Mouse (Mus musculus) embryonic facial prominence, embryonic 15.5 days (tissue): ENCODE data around the gene Kansl2. TPM values are rescaled to one million over a fixed set of nuclear protein-coding genes. Genes with fewer than 3 reads are reported as not detected.

Experiments
- ATAC-seq: fragments of 200-750 bp; cut with Nextera tagmentation; 2 replicates; pipeline ENCODE4 v1.8.0; 2017; ENCODE audit warnings: low read depth, moderate TSS enrichment; ENCODE audit not compliant: insufficient number of reproducible peaks, low FRiP score, low TSS enrichment
- H3K27ac ChIP-seq: fragments of 300-500 bp; sonication (generic); replicated peaks from 2 replicates; pipeline ENCODE4 v1.5.1; 2015; ENCODE audit warnings: mild to moderate bottlenecking, inconsistent platforms
- H3K27me3 ChIP-seq: fragments of 300-500 bp; sonication (generic); 2 replicates; pipeline ENCODE4 v1.6.1; 2015; ENCODE audit warnings: inconsistent platforms
- H3K36me3 ChIP-seq: fragments of 300-500 bp; sonication (generic); 2 replicates; pipeline ENCODE4 v1.6.1; 2015; ENCODE audit warnings: mild to moderate bottlenecking, inconsistent platforms
- H3K4me1 ChIP-seq: fragments of 300-500 bp; sonication (generic); 2 replicates; pipeline ENCODE4 v1.6.1; 2015; ENCODE audit warnings: inconsistent platforms
- H3K4me2 ChIP-seq: fragments of 300-500 bp; sonication (generic); replicated peaks from 2 replicates; pipeline ENCODE4 v1.6.1; 2015; ENCODE audit warnings: mild to moderate bottlenecking, inconsistent platforms
- H3K4me3 ChIP-seq: fragments of 300-500 bp; sonication (generic); replicated peaks from 2 replicates; pipeline ENCODE4 v1.5.1; 2015; ENCODE audit warnings: mild to moderate bottlenecking, inconsistent platforms
- H3K9ac ChIP-seq: fragments of 300-500 bp; sonication (generic); 2 replicates; pipeline ENCODE4 v1.6.1; 2015; ENCODE audit warnings: inconsistent platforms
- H3K9me3 ChIP-seq: fragments of 300-500 bp; sonication (generic); replicated peaks from 2 replicates; pipeline ENCODE4 v1.6.1; 2016; ENCODE audit warnings: inconsistent platforms
- WGBS: fragments of 180-500 bp; shearing (Covaris S2); methylation state at CpG from one replicate; pipeline ENCODE4 v1.1.7; 2015; 5-methylcytosine and 5-hydroxymethylcytosine counted together
- polyA plus RNA-seq: library from polyadenylated mRNA; unstranded; fragments of >200 nt; fragmentation: Nextera tagmentation; extraction: Ambion mirVana; gene quantifications from 2 replicates; pipeline ENCODE4 v1.2.1, GENCODE M21; 2015

The Kansl2 gene
- polyA plus RNA-seq, 1 experiment from 2014 or later: 101 TPM

DNA sequence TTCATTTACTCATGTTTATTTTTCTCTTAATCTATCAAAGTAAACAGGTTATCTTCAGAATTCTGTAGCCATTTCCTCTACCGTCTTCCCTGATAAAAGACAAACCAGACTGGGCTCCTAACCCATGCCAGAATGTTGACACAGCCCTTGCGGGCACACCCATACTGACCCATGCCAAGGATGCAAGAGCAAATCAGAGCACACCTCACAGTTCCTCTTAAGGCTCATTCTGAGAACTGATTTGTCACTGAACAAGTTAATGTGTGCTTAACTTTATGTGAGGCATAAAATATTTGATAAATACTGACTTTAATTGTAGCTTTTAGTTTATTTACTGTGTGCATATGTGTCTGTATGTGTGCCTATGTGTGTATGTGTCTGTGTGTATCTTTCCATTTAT is 42.7 kb downstream of the Kansl2 start:
- Histone ChIP-seq H3K4me1 (no peaks in the 10 kb centered on the region), H3K27ac (no peak overlapping the region), H3K9ac (no peak overlapping the region), H3K9me3 (no peaks in the 10 kb centered on the region), H3K4me3 (no peak overlapping the region), H3K27me3 (no peaks in the 10 kb centered on the region), H3K4me2 (no peak overlapping the region), H3K36me3 (no peaks in the 10 kb centered on the region)
- 81% methylated on average over 2 of the region's 2 CpGs for WGBS
- no peak for ATAC-seq

DNA sequence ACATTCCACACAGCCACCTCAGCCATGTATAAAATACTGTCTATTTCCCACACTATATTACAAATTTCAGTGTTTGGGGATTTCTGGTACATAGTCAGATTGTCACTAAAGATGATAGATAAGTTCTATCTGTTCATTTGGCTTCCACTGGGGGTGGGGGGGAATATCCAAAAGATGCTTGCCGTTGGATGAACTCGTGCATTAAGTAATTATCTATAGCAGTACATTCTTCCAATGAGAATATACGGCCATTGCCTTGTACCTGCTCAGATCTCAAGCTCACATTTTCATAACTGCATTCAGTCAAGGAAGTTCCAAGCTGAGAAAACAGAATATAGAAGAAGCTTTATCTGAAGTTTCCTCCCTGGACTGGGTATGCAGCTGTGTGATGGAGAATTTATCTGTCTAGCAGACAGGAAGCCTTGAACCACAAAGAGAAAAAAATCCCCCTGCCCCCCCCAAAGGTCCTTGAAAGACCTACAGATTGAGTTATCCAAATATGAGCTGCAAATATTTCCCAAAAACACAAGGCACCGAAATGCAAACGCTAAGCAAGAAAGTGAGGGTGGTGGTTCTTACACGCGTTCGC is 47.5 kb downstream of the Kansl2 start:
- Histone ChIP-seq H3K27ac (no peak overlapping the region), H3K4me2 (no peak overlapping the region), H3K4me1 (no peaks in the 10 kb centered on the region), H3K27me3 (no peaks in the 10 kb centered on the region), H3K4me3 (no peak overlapping the region), H3K36me3 (no peaks in the 10 kb centered on the region), H3K9me3 (no peaks in the 10 kb centered on the region), H3K9ac (no peak overlapping the region)
- no peak for ATAC-seq
- WGBS: 93% methylated on average over 8 of the region's 8 CpGs

DNA sequence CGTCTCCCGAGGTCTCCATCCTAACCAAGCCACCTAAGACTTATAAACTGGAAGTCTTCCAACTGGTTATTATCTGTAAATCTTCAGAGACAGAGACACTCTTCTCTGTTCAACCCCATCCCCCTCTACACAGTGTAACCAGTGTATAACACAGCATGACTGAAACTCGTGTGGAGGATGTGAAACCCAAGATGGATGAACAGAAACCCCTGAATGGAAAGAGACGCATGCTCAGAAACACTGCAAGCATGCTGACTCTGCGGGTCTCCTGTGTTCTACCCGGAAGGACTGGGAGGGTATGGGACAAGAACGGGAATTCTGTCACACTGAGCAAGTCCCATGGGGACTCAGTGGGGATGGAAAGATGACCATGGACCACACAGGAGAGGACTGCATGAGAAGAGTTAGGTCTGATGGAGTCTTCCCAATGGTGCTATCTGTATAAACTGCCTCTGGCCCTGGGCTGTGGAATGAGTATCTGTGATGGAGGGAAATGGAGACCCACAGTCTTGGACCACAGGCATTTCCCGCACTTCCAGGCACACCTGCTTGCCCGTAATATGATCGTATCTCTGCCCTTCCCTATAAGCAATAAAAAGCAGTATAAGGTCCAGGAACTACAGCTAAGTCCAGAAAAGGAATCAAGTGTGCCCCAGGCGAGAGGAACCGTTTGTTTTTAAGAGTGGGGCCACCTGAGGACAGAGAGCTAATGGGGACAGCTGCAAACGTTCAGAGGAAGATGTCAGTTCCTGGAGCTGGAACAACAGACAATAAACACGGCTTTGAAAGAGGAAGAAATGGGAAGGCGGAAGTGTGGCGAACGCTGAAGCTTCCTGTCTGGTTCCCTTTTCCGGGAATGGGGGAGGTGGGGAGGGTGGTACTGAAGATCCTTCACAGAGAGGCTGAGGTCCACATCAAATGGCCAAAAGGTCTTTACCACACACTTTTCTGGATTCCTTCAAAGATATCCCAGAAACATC is 49.9 kb downstream of the Kansl2 start:
- H3K4me2 ChIP-seq: no peak overlapping the region
- ATAC-seq: no peak
- H3K36me3 ChIP-seq: no peaks in the 10 kb centered on the region
- no peak overlapping the region for H3K4me3 ChIP-seq
- no peaks in the 10 kb centered on the region for H3K9me3 ChIP-seq
- no peaks in the 10 kb centered on the region for H3K4me1 ChIP-seq
- no peak overlapping the region for H3K27ac ChIP-seq
- no peak overlapping the region for H3K9ac ChIP-seq
- peaks cover 5% of the 10 kb centered on the region; the same call in 1 of the 2 replicates for H3K27me3 ChIP-seq
- WGBS: 56% methylated on average over 18 of the region's 18 CpGs

DNA sequence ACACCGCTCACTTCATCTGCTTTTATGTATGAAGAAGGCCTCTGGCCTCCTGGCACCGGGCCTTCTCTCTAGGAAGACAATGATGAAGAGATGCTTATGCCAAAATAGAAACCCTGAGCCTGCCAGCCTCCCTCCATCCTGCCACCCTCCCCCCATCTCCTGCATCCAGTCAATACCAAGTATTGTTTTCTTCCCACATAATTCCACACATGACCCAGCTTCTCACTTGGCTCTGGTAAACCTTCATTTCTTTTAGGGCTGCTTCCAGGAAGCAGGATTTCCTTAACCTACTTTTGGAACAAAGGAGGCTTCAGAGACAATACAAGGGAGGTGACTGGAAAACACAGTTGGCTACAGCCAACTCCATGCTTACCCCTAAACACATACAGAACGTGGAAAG is 51.4 kb downstream of the Kansl2 start, which contains the start of gene Lalba:
Gene Lalba, minus strand, starts transcription at position 21 of the 400 bp plus-strand sequence.
- H3K27ac ChIP-seq: no peak within 1 kb of the TSS
- 56% methylated on average over 3 of the region's 3 CpGs for WGBS
- ATAC-seq: no peak

GRCm38 (mm10) chr15:98479568-98480102 is 54.4 kb downstream of the Kansl2 start:
- Histone ChIP-seq H3K4me2 (no peak overlapping the region), H3K4me3 (no peak overlapping the region), H3K36me3 (no peaks in the 10 kb centered on the region), H3K27me3 (peaks cover 5% of the 10 kb centered on the region; the same call in 1 of the 2 replicates), H3K9ac (no peak overlapping the region), H3K9me3 (no peaks in the 10 kb centered on the region), H3K27ac (no peak overlapping the region), H3K4me1 (no peaks in the 10 kb centered on the region)
- ATAC-seq: no peak
- WGBS: 74% methylated on average over 7 of the region's 7 CpGs

More for the DNA sequence above, 51.4 kb downstream of the Kansl2 start, which contains the start of gene Lalba:
- Histone ChIP-seq H3K4me2 (no peak within 1 kb of the TSS), H3K4me3 (no peak within 1 kb of the TSS), H3K9ac (no peak within 1 kb of the TSS), H3K27me3 (peaks cover 5% of the 10 kb centered on the region; the same call in 1 of the 2 replicates), H3K36me3 (no peaks in the 10 kb centered on the region), H3K4me1 (no peaks in the 10 kb centered on the region), H3K9me3 (no peaks in the 10 kb centered on the region)

GRCm38 (mm10) chr15:98476281-98476680 is 57.8 kb downstream of the Kansl2 start:
- Histone ChIP-seq H3K27me3 (peaks cover 5% of the 10 kb centered on the region; the same call in 1 of the 2 replicates), H3K27ac (no peak overlapping the region), H3K9me3 (no peaks in the 10 kb centered on the region), H3K4me2 (no peak overlapping the region), H3K4me3 (no peak overlapping the region), H3K4me1 (no peaks in the 10 kb centered on the region), H3K9ac (no peak overlapping the region), H3K36me3 (no peaks in the 10 kb centered on the region)
- ATAC-seq: no peak
- WGBS: 76% methylated on average over 5 of the region's 5 CpGs

- H3K9ac ChIP-seq: no peak overlapping the region
- peaks cover 5% of the 10 kb centered on the region; the same call in 1 of the 2 replicates for H3K27me3 ChIP-seq
- 54% methylated on average over 10 of the region's 10 CpGs for WGBS
- H3K9me3 ChIP-seq: no peaks in the 10 kb centered on the region
- ATAC-seq: no peak
- H3K27ac ChIP-seq: no peak overlapping the region
- no peaks in the 10 kb centered on the region for H3K4me1 ChIP-seq
- H3K4me2 ChIP-seq: no peak overlapping the region
- H3K36me3 ChIP-seq: no peaks in the 10 kb centered on the region
- no peak overlapping the region for H3K4me3 ChIP-seq
Observed at GRCm38 (mm10) chr15:98475382-98475781, 58.7 kb downstream of the Kansl2 start.

- 0 out of 2 replicates have a peak, but pooled peaks have one; percentile 11 for ATAC-seq
- H3K9ac ChIP-seq: no peak overlapping the region
- WGBS: 78% methylated on average over 10 of the region's 10 CpGs
Observed at GRCm38 (mm10) chr15:98474958-98475357, 59.1 kb downstream of the Kansl2 start.

DNA sequence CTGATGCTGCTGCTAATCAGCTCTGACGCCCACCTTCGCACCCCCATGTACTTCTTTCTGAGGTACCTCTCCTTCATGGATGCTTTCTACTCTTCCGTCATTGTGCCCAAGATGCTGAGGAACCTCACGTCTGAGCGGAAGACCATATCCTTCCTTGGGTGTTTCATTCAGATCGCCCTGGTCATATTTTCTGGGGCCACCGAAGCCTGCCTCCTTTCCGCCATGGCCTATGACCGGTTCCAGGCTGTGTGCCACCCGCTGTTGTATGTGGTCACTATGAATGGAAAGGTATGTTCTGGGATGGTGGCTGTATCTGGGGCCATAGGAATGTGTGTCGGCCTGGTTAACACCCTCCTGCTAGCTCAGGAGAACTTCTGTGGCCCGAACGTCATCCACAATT is 62.5 kb downstream of the Kansl2 start:
- Histone ChIP-seq H3K4me3 (no peak overlapping the region), H3K4me2 (no peak overlapping the region), H3K9ac (no peak overlapping the region), H3K36me3 (no peaks in the 10 kb centered on the region), H3K9me3 (no peaks in the 10 kb centered on the region), H3K27me3 (no peaks in the 10 kb centered on the region), H3K4me1 (no peaks in the 10 kb centered on the region), H3K27ac (no peak overlapping the region)
- 87% methylated on average over 13 of the region's 13 CpGs for WGBS
- ATAC-seq: no peak

More at GRCm38 (mm10) chr15:98474958-98475357, 59.1 kb downstream of the Kansl2 start:
- no peaks in the 10 kb centered on the region for H3K36me3 ChIP-seq
- H3K27me3 ChIP-seq: peaks cover 5% of the 10 kb centered on the region; the same call in 1 of the 2 replicates
- H3K4me3 ChIP-seq: no peak overlapping the region
- H3K4me1 ChIP-seq: no peaks in the 10 kb centered on the region
- no peak overlapping the region for H3K27ac ChIP-seq
- no peak overlapping the region for H3K4me2 ChIP-seq
- no peaks in the 10 kb centered on the region for H3K9me3 ChIP-seq

DNA sequence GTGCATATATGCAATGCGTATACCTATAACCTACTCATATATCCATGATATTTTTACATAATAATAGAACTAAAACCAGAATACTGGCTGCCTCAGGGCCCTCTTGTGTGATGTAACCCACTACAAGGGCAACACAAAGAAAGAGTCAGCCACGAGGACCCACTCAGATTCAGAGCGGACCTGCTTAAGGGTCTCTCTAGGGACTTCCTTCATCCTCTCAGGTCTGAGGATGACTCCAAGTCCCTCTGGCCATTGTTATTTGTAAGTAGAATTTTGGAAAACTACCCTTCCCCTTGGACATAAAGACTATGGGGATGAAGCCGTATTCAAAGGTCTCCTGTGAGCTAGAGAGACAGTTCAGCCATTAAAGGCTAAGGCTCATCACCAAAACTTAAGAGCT is 64.5 kb downstream of the Kansl2 start, which contains the start of gene OR5BS1P:
Gene OR5BS1P, plus strand, starts transcription at position 301 of the 400 bp plus-strand sequence.
- Histone ChIP-seq H3K4me1 (no peaks in the 10 kb centered on the region), H3K9ac (no peak within 1 kb of the TSS), H3K4me3 (no peak within 1 kb of the TSS), H3K4me2 (no peak within 1 kb of the TSS), H3K36me3 (no peaks in the 10 kb centered on the region), H3K27ac (no peak within 1 kb of the TSS), H3K27me3 (no peaks in the 10 kb centered on the region), H3K9me3 (no peaks in the 10 kb centered on the region)
- WGBS: 83% methylated on average over 4 of the region's 4 CpGs
- no peak for ATAC-seq
